Mouse (Mus musculus) granulocyte monocyte progenitor cell, adult 5-6 weeks (primary cell): ENCODE results near the gene Adra1b. TPM values are rescaled to one million over a fixed set of nuclear protein-coding genes. Genes with fewer than 3 reads are reported as not detected.

ENCODE experiments used
- ATAC-seq: replicated peaks from 2 replicates; pipeline ENCODE4 v1.8.0; 2016; ENCODE audit warnings: mild to moderate bottlenecking, moderate TSS enrichment, inconsistent platforms; ENCODE audit not compliant: poor library complexity, severe bottlenecking
- total RNA-seq, 2 experiments: library from RNA; stranded (forward) in 1 of 2; stranded (reverse) in 1 of 2; fragments of 200-712, 200-1000 nt in 1 of 2; fragments of >200 nt in 1 of 2; fragmentation: Nextera tagmentation in 1 of 2; gene quantifications; 2 replicates each; pipeline ENCODE4 v1.2.3; 2014 to 2017

Adra1b gene
- total RNA-seq, 2 experiments from 2014 or later: not detected

GRCm38 (mm10) chr11:43751542-43751941, 149.5 kb downstream of the Adra1b start:
- ATAC-seq: no peak

DNA sequence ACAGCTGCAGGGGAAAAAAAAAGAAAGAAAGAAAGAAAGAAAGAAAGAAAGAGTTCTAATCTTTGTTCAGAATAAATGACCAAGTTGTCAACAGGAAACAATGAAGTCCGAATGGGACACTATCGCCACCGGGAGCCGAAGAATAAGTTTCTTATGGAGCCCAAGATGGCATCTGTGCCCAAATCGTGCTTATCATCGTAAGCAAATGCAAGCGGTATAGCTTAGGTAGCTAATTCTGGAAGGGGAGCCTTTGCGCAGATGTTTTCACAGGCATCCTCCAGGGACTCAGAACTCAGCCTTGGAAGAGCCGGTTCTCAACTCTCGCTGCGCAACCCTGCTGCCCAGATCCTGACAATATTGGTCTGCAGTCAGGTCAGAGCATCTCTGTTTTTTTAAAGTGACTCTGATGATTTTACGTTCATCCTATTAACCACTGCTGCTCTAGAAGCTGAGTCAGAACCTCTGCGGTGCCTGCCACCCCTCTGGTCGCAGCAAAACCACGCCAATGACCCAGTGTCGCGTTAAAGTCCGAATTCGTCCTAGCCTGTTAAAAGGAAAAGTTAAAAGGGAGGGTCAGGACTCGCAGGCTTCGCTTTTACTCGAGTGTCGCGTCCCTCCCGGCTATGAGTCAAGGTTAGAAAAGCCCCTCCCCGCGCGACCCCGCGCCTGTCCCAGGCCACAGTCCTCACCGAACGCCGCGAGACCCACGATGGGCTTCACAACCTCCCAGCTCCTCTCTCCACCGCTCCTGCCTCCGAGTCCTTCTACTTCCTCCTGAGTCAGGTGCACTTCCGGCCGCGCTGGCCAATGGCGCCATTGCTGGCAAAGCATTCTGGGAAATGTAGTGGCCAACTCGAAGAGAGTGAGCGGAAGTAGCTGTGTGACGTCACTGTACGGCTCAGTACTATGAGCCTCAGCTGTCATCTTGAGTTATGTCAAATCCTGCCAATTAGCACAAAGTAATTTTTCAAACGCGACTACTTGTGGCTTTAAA, 153.5 kb downstream of the Adra1b start, which contains the start of gene Ttc1:
Ttc1 (minus strand) TSS at position 776 of the 994 bp plus-strand sequence.
- peak; percentile 99 for ATAC-seq

GRCm38 (mm10) chr11:43728737-43729301, 172.2 kb downstream of the Adra1b start:
- peak; percentile 83 for ATAC-seq

DNA sequence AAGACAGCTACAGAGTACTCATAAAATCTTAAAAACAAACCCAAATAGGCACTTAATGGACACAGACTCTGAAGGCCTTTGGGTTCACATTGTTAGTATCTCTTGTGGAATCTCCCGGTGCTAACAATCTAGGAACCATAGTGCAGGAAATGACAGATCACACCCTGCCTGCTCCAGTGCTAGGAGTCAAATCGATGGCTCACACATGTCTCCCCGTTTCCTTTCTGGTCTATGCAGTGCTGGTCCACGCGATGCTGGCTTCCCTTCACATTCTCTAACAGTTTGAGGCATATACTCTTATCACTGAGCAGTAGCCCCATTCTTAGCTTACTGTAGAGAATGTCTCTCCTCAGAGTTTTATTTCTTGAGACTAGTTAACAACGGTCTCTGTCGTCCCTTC, 173.2 kb downstream of the Adra1b start:
- ATAC-seq: no peak

Other genes starting within 250 kb of the Adra1b start
- gene Pwwp2a, start 219.2 kb downstream of the Adra1b start, total RNA-seq (2014; fragmentation: Nextera tagmentation): 39.0 and 48.2 TPM in 2 replicates
- gene Pwwp2a, start 219.2 kb downstream of the Adra1b start, total RNA-seq (2017): 29.1 and 42.0 TPM in 2 replicates
- 50.8 and 53.2 TPM in 2 replicates for gene Ttc1, start 153.2 kb downstream of the Adra1b start, total RNA-seq (2014; fragmentation: Nextera tagmentation)
- 61.2 and 71.2 TPM in 2 replicates for gene Ttc1, start 153.2 kb downstream of the Adra1b start, total RNA-seq (2017)